Mouse (Mus musculus): Measurements from ENCODE around the gene Dnajc30. TPM values are rescaled to one million over a fixed set of nuclear protein-coding genes. Genes with fewer than 3 reads are reported as not detected.
A peak's percentile ranks its signal among the peaks of the same experiment; 100 is the strongest.

Dnajc30 gene
- total RNA-seq (2014; fragmentation: Nextera tagmentation) (17.3 and 25.7 TPM in 2 replicates), total RNA-seq (2017) (8.0 and 8.7 TPM in 2 replicates), polyA plus RNA-seq (2012) (51.3 and 67.6 TPM in 2 replicates)

DNA sequence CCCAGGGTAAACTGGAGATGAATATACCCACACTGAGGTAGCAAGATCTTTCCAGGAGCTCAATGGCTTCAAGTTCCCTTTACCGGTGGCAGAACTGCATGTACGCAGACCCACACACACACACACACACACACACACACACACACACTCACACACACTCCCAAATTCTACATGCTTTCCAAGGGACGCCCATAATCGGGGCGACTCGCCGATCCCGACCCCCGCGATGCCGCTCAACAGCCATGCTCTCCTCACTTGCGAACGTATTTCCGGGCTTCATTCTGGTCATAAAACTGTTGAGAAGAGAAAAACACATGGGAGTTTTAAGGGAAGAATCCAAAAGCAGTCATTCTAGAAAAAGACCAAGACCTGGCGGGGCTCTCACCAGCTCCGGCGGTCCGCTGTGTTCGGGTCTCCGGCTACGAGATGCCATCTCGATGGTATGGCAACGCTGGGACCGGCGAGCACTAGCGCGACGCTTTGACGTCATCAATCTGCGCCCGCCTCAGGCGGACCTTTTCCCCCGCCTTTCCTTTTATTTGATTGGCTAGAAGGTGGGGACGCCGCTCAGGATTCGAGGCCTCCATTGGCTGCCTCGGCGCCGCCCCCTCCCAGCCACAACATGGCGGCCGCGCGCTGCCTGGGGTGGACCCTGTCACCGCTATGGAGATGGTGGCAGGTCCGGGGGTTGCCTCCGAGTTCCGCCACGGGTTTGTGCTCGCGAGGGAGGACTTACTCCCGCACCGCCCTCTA is at the start of gene Dnajc30:
Dnajc30 (plus strand) TSS at position 574 of the 753 bp plus-strand sequence.
- H3K4me3 ChIP-seq (ENCODE audit: low read depth, low read length) = peak within 1 kb of the TSS; percentile 99
- no peaks in the 10 kb centered on the region for H3K27me3 ChIP-seq (ENCODE audit: insufficient read depth, low read length)
- H3K9me3 ChIP-seq (replicated peaks) = no peaks in the 10 kb centered on the region
- ATAC-seq (ENCODE audit: extremely low read depth, insufficient number of reproducible peaks, low FRiP score, poor library complexity, severe bottlenecking) (peak; percentile 93), DNase-seq (ENCODE audit: low spot score) (peak; percentile 99)
- peaks cover 68% of the 10 kb centered on the region for H3K36me3 ChIP-seq (replicated peaks)
- no peak for TF ChIP-seq GATA1 (IDR thresholded peaks at IDR 0.05; ENCODE audit: borderline replicate concordance, low read length)
- TF ChIP-seq TAL1 (conservative IDR thresholded peaks at IDR 0.05; ENCODE audit: low read depth, low read length) = no peak
- no peak for TF ChIP-seq CTCF (IDR thresholded peaks at IDR 0.05; ENCODE audit: low read depth, low read length)
- H3K4me1 ChIP-seq (ENCODE audit: insufficient read depth, low read depth, low read length) = peaks cover 45% of the 10 kb centered on the region

DNA sequence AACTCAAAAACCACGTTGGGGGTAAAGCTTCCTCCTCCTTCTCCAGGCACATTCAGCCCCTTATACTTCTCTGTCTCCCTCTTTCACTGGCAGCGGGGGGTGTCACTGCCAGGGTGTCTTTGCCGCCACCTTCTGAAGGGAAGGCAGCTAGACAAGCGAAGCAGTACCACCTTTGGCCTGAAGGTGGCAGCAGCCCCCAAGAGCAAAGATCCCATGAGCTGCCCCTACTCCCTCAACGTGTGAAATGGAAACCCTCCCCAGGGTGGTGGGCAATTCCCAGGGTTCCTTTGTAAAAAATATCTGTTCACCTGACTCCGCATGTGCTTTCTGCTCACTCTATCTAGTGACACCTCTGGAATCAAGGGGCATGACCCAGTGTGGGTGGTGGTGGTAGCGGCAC is 48.5 kb upstream of the Dnajc30 start:
- Histone ChIP-seq H3K4me3 (ENCODE audit: low read depth, low read length) (no peak overlapping the region), H3K27me3 (ENCODE audit: insufficient read depth, low read length) (no peaks in the 10 kb centered on the region), H3K36me3 (replicated peaks) (peaks cover 39% of the 10 kb centered on the region), H3K9me3 (replicated peaks) (no peaks in the 10 kb centered on the region), H3K4me1 (ENCODE audit: insufficient read depth, low read depth, low read length) (peaks cover 43% of the 10 kb centered on the region)
- peak; percentile 57 for DNase-seq (ENCODE audit: low spot score)
- TF ChIP-seq GATA2 (IDR thresholded peaks at IDR 0.05; ENCODE audit: borderline replicate concordance, low read depth, low read length) = no peak
- TF ChIP-seq CTCF (IDR thresholded peaks at IDR 0.05; ENCODE audit: low read depth, low read length) = peak; percentile 98
- ATAC-seq (ENCODE audit: extremely low read depth, insufficient number of reproducible peaks, low FRiP score, poor library complexity, severe bottlenecking) = peak; percentile 64

GRCm38 (mm10) chr5:135016224-135016759 is 47.7 kb upstream of the Dnajc30 start:
- peaks cover 31% of the 10 kb centered on the region for H3K36me3 ChIP-seq (replicated peaks)
- no peak for TF ChIP-seq GATA1 (IDR thresholded peaks at IDR 0.05; ENCODE audit: borderline replicate concordance, low read length)
- TF ChIP-seq POLR2AphosphoS5 (IDR thresholded peaks at IDR 0.05; ENCODE audit: insufficient replicate concordance, low read depth, low read length) = no peak
- no peak for TF ChIP-seq GATA2 (IDR thresholded peaks at IDR 0.05; ENCODE audit: borderline replicate concordance, low read depth, low read length)
- no peak for TF ChIP-seq TAL1 (conservative IDR thresholded peaks at IDR 0.05; ENCODE audit: low read depth, low read length)
- no peak for TF ChIP-seq CTCF (IDR thresholded peaks at IDR 0.05; ENCODE audit: low read depth, low read length)
- DNase-seq (ENCODE audit: low spot score) (no peak), ATAC-seq (ENCODE audit: extremely low read depth, insufficient number of reproducible peaks, low FRiP score, poor library complexity, severe bottlenecking) (no peak)
- no peaks in the 10 kb centered on the region for H3K9me3 ChIP-seq (replicated peaks)
- H3K27me3 ChIP-seq (ENCODE audit: insufficient read depth, low read length) = no peaks in the 10 kb centered on the region
- no peak overlapping the region for H3K4me3 ChIP-seq (ENCODE audit: low read depth, low read length)
- H3K4me1 ChIP-seq (ENCODE audit: insufficient read depth, low read depth, low read length) = peaks cover 35% of the 10 kb centered on the region

- Histone ChIP-seq H3K36me3 (replicated peaks) (peaks cover 6% of the 10 kb centered on the region), H3K27me3 (ENCODE audit: insufficient read depth, low read length) (peaks cover 7% of the 10 kb centered on the region; the same call in 1 of the 2 replicates), H3K4me3 (ENCODE audit: low read depth, low read length) (no peak overlapping the region), H3K4me1 (ENCODE audit: insufficient read depth, low read depth, low read length) (peaks cover 45% of the 10 kb centered on the region), H3K9me3 (replicated peaks) (no peaks in the 10 kb centered on the region)
- TF ChIP-seq CTCF (IDR thresholded peaks at IDR 0.05; ENCODE audit: low read depth, low read length) = no peak
- TF ChIP-seq POLR2AphosphoS5 (IDR thresholded peaks at IDR 0.05; ENCODE audit: insufficient replicate concordance, low read depth, low read length) = no peak
- TF ChIP-seq GATA1 (IDR thresholded peaks at IDR 0.05; ENCODE audit: borderline replicate concordance, low read length) = no peak
- TF ChIP-seq TAL1 (conservative IDR thresholded peaks at IDR 0.05; ENCODE audit: low read depth, low read length) = no peak
- no peak for TF ChIP-seq GATA2 (IDR thresholded peaks at IDR 0.05; ENCODE audit: borderline replicate concordance, low read depth, low read length)
- ATAC-seq (ENCODE audit: extremely low read depth, insufficient number of reproducible peaks, low FRiP score, poor library complexity, severe bottlenecking) = no peak
- no peak for DNase-seq (ENCODE audit: low spot score)
Observed at GRCm38 (mm10) chr5:135021814-135022213, 42.2 kb upstream of the Dnajc30 start.

DNA sequence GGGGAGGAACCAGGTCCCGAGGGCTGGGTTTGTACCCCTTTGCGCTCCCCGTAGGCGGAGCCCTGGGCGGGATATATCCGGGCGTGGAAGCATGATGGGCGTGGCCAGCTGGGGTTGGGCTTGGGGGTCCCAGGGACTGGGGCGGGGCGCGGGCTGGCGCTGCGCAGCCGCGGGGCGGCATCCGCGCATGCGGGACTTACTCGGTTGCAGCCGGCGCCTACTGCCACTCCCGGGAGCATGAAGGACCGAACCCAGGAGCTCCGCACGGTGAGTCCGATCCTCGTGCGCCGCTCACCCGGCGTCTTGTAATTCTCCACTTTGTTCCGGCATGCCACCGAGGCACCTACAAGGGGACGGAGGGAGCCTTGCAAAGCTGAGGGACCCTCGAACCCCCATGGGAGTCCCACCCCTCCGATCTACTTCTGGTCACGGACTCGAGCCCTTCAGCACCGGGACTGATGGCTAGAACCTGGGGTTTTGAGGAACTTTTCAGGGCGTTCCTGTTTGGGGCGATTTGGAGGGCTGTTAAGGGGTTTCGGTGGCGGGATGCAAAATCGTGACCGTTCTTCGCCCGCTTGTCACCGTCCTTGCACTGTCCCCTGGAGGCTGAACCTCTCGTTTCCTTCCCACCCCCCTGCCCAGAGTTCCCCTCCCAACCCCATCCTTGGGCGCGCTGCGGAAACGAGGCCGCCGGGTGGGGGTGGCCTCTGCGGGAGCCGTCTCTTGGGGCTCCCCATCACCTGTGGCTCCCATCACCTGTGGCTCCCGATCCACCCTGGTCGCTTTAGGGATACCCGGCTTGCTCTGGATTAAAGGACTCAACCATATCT is 40.4 kb upstream of the Dnajc30 start, which contains the start of gene Stx1a:
Stx1a (plus strand) TSS at position 139 of the 830 bp plus-strand sequence.
- Histone ChIP-seq H3K4me1 (ENCODE audit: insufficient read depth, low read depth, low read length) (peaks cover 47% of the 10 kb centered on the region), H3K27me3 (ENCODE audit: insufficient read depth, low read length) (peaks cover 7% of the 10 kb centered on the region; the same call in 1 of the 2 replicates), H3K36me3 (replicated peaks) (peaks cover 8% of the 10 kb centered on the region), H3K9me3 (replicated peaks) (no peaks in the 10 kb centered on the region), H3K4me3 (ENCODE audit: low read depth, low read length) (peak within 1 kb of the TSS; percentile 79)
- TF ChIP-seq POLR2AphosphoS5 (IDR thresholded peaks at IDR 0.05; ENCODE audit: insufficient replicate concordance, low read depth, low read length) = no peak
- no peak for TF ChIP-seq GATA1 (IDR thresholded peaks at IDR 0.05; ENCODE audit: borderline replicate concordance, low read length)
- no peak for TF ChIP-seq GATA2 (IDR thresholded peaks at IDR 0.05; ENCODE audit: borderline replicate concordance, low read depth, low read length)
- no peak for TF ChIP-seq TAL1 (conservative IDR thresholded peaks at IDR 0.05; ENCODE audit: low read depth, low read length)
- TF ChIP-seq CTCF (IDR thresholded peaks at IDR 0.05; ENCODE audit: low read depth, low read length) = no peak
- DNase-seq (ENCODE audit: low spot score) (peak; percentile 92), ATAC-seq (ENCODE audit: extremely low read depth, insufficient number of reproducible peaks, low FRiP score, poor library complexity, severe bottlenecking) (peak; percentile 82)
